Mouse (Mus musculus) G1E (cell line): ENCODE results near the gene Ywhab. TPM values are rescaled to one million over a fixed set of nuclear protein-coding genes. Genes with fewer than 3 reads are reported as not detected.
A peak's percentile ranks its signal among the peaks of the same experiment; 100 is the strongest.

ENCODE experiments used
- ATAC-seq: 2 replicates; pipeline ENCODE4 v1.8.0; 2016; ENCODE audit warnings: mild to moderate bottlenecking; ENCODE audit not compliant: insufficient number of reproducible peaks, poor library complexity, low FRiP score, severe bottlenecking; ENCODE audit errors: extremely low read depth
- DNase-seq: peaks from one replicate; pipeline ENCODE4 v3.0.0; 2012; ENCODE audit warnings: low spot score
- H3K27me3 ChIP-seq: 2 replicates; pipeline ENCODE4 v1.6.1; 2012; ENCODE audit warnings: mild to moderate bottlenecking, low read length, inconsistent platforms; ENCODE audit not compliant: insufficient read depth
- H3K36me3 ChIP-seq: replicated peaks from 2 replicates; pipeline ENCODE3; 2012; ENCODE audit warnings: mild to moderate bottlenecking, inconsistent platforms
- H3K4me1 ChIP-seq: 2 replicates; pipeline ENCODE4 v1.6.1; 2012; ENCODE audit warnings: low read depth, low read length, inconsistent platforms, mixed read lengths; ENCODE audit not compliant: insufficient read depth
- H3K4me3 ChIP-seq: 2 replicates; pipeline ENCODE4 v1.5.1; 2012; ENCODE audit warnings: low read depth, mild to moderate bottlenecking, inconsistent platforms, low read length, moderate library complexity, mixed read lengths
- H3K9me3 ChIP-seq: replicated peaks from 2 replicates; pipeline ENCODE4 v1.6.1; 2012; ENCODE audit warnings: inconsistent platforms
- CTCF ChIP-seq: IDR thresholded peaks from 2 replicates; pipeline ENCODE4 v1.5.1; 2012; ENCODE audit warnings: low read depth, low read length, inconsistent platforms, mixed read lengths
- GATA1 ChIP-seq: IDR thresholded peaks from 2 replicates; pipeline ENCODE4 v1.6.1; 2012; ENCODE audit warnings: borderline replicate concordance, low read length, inconsistent platforms, mixed read lengths
- GATA2 ChIP-seq: IDR thresholded peaks from 2 replicates; pipeline ENCODE4 v1.6.1; 2012; ENCODE audit warnings: low read depth, low read length, inconsistent platforms, borderline replicate concordance
- POLR2AphosphoS5 ChIP-seq: IDR thresholded peaks from 2 replicates; pipeline ENCODE4 v1.6.1; 2012; ENCODE audit warnings: low read depth, low read length, inconsistent platforms; ENCODE audit not compliant: insufficient replicate concordance
- TAL1 ChIP-seq: conservative IDR thresholded peaks from 2 replicates; pipeline ENCODE4 v1.6.1; 2012; ENCODE audit warnings: low read depth, low read length, inconsistent platforms, mixed read lengths
- polyA plus RNA-seq: library from polyadenylated mRNA; stranded (reverse); fragments of >175 nt; gene quantifications from 2 replicates; pipeline ENCODE4 v1.2.3, GENCODE M21; 2012
- total RNA-seq, 2 experiments: library from RNA; stranded (forward) in 1 of 2; stranded (reverse) in 1 of 2; fragments of 200-1000 nt in 1 of 2; fragments of >200 nt in 1 of 2; fragmentation: Nextera tagmentation in 1 of 2; gene quantifications; 2 replicates each; pipeline ENCODE4 v1.2.3; 2014 to 2017

Ywhab gene
- total and polyA plus RNA-seq, 3 experiments: 52.6 to 129 (median 64.3) TPM

DNA sequence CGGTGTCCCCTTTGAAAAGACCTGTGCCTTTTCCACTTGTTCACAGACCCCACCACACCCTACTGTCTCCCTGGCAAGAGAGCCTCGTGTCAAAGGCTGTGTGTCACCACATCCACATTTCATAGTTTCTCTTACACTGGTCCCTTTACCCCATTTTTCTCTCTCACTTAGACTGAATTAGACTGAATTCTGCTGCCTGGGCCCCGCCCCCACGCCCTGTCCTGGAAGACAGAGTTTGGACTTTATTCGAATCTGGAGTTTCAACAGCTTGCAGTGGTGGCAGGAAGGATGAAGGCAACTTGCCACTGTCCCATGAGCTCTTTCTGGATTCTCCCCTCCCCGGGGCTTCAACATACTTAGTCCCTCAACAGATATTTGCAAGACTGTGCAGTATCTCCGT is 29.1 kb upstream of the Ywhab start:
- Histone ChIP-seq H3K36me3 (no peaks in the 10 kb centered on the region), H3K9me3 (no peaks in the 10 kb centered on the region), H3K4me1 (no peaks in the 10 kb centered on the region), H3K4me3 (no peak overlapping the region), H3K27me3 (peaks cover 3% of the 10 kb centered on the region; the same call in 1 of the 2 replicates)
- TF ChIP-seq GATA1 (no peak), GATA2 (no peak), CTCF (no peak), POLR2AphosphoS5 (no peak), TAL1 (no peak)
- no peak for DNase-seq
- no peak for ATAC-seq

DNA sequence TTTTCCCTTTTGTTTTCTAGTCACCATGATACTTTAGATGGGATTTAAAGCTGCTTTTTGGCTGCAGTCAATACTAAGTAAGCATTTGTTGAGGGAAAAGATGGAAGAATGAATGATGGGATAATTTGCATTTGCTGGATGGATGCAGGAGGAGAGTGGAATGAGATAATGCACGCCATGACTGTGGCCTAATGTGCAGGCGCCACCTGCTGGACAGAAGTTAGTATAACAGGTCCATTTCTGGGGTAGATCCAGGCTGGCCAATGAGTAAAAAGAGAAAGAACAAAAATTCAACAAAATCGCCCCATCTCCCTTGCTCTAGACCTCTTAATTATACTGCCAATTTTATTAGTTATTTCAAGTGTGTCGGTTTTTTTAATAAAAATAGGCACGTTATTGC is 26.2 kb upstream of the Ywhab start:
- Histone ChIP-seq H3K4me3 (no peak overlapping the region), H3K27me3 (peaks cover 3% of the 10 kb centered on the region; the same call in 1 of the 2 replicates), H3K4me1 (no peaks in the 10 kb centered on the region), H3K9me3 (no peaks in the 10 kb centered on the region), H3K36me3 (no peaks in the 10 kb centered on the region)
- DNase-seq (peak; percentile 44), ATAC-seq (no peak)
- TF ChIP-seq POLR2AphosphoS5 (no peak), CTCF (peak; percentile 75)

DNA sequence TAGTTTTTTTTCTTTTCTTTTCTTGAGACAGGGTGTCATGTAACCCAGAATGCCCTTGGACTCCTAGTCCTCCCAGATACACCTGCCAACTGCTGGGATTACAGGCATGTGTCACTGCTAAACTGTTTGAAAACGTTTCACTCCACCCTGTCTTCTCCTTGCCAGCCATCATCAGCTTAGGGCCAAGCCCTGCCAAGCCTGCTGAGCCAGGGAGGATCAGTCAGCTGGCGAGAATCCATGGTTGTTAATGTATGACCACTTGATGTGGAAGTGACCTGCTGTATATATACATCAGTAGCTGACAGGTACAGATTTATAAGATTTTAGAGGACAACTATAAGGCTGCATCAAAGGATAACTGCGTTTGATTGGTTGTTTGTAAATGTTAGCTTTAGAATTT is 24.4 kb upstream of the Ywhab start:
- no peak for TF ChIP-seq POLR2AphosphoS5
- no peak for TF ChIP-seq CTCF
- TF ChIP-seq GATA1: no peak
- no peak for TF ChIP-seq GATA2
- no peak for TF ChIP-seq TAL1

DNA sequence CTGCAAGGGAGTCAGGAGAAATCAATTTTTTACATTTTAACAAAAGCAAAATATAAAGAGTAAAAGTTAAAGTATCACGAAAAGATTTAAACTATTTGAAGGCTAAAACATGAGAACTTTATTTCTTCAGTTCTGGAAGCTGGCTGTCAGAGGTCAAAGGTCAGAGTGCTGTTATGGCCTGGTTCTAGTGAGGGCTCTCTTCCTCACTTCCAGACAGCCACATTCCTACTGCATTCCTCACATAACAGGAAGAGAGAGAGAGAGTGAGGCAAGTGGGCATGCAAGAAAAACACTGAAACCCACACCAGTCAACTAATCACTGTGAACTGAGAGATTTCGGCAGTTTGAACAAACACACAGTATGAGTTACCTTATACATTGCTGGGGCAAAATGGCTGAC is 20.7 kb upstream of the Ywhab start:
- H3K9me3 ChIP-seq: no peaks in the 10 kb centered on the region
- no peaks in the 10 kb centered on the region for H3K4me1 ChIP-seq
- no peaks in the 10 kb centered on the region for H3K27me3 ChIP-seq
- no peaks in the 10 kb centered on the region for H3K36me3 ChIP-seq
- H3K4me3 ChIP-seq: no peak overlapping the region
- no peak for ATAC-seq
- DNase-seq: no peak
- no peak for TF ChIP-seq CTCF
- no peak for TF ChIP-seq GATA2
- TF ChIP-seq TAL1: no peak
- no peak for TF ChIP-seq GATA1
- TF ChIP-seq POLR2AphosphoS5: no peak

More for the DNA sequence above, 24.4 kb upstream of the Ywhab start:
- no peak overlapping the region for H3K4me3 ChIP-seq
- H3K27me3 ChIP-seq: no peaks in the 10 kb centered on the region
- H3K4me1 ChIP-seq: no peaks in the 10 kb centered on the region
- no peak for ATAC-seq
- DNase-seq: no peak
- H3K9me3 ChIP-seq: no peaks in the 10 kb centered on the region
- no peaks in the 10 kb centered on the region for H3K36me3 ChIP-seq

DNA sequence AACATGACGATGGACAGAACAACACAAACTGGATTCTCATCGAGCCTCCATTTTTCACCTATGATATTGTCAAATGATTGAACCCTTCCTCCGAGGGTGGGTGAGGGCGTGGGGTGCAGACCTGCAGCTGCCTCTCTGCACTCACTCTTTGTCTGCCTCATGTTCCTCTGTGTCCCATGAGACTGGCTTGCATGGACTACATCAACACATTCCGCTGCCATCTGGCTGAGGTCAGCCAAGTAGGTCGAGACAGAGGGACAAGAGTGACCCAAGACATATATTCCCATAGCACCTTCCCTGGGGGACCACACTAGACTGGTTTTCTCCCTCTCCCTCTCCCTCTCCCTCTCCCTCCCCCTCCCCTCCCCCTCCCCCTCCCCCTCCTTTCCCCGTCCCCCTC is 18.3 kb upstream of the Ywhab start:
- ATAC-seq (no peak), DNase-seq (no peak)
- TF ChIP-seq CTCF: no peak
- TF ChIP-seq POLR2AphosphoS5: no peak
- no peak for TF ChIP-seq GATA2
- TF ChIP-seq TAL1: no peak
- no peak for TF ChIP-seq GATA1
- Histone ChIP-seq H3K9me3 (no peaks in the 10 kb centered on the region), H3K27me3 (no peaks in the 10 kb centered on the region), H3K4me3 (no peak overlapping the region), H3K36me3 (no peaks in the 10 kb centered on the region), H3K4me1 (no peaks in the 10 kb centered on the region)

DNA sequence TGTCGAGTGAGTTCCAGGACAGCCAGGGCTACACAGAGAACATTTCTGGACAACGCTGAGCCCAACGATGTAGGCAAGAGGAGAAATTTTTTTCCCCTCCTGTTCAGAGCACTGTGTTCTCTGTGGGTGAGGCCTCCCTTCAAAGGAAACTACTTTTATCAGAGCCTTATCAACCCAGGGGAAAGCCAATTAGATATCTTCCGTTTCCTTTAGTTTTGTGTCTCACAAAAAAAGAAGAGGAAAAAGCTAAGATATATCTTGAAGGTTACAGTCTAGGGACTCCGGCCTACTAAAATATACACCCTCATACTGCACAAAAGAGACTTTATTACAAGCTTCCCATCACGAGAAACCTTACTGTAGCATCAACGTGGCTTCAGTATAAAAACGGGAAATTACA is 7.5 kb upstream of the Ywhab start:
- ATAC-seq (no peak), DNase-seq (no peak)
- H3K4me3 ChIP-seq: no peak overlapping the region
- H3K4me1 ChIP-seq: no peaks in the 10 kb centered on the region
- no peaks in the 10 kb centered on the region for H3K9me3 ChIP-seq
- TF ChIP-seq GATA1 (no peak), GATA2 (no peak), CTCF (no peak), POLR2AphosphoS5 (no peak), TAL1 (no peak)
- peaks cover 28% of the 10 kb centered on the region for H3K27me3 ChIP-seq
- H3K36me3 ChIP-seq: no peaks in the 10 kb centered on the region

DNA sequence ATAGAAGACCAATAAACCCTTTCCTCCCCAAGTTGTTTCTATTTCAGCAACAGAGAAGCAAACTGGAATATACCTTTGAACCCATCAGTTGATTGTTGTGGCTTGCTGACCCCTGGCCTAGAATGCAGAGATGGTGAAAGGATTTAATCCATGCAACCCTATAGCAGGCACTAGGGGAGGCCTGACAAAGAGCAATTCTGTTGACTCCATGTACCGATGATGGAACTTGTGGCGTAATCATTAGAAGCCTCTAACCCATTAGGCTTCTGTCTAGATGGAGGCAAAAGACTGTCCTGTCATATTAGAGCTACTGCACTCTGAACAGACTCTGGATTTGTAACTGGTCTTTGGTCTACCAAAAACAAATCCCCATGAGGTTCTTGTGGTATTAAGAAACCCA is 1.9 kb upstream of the Ywhab start:
- no peak for ATAC-seq
- no peaks in the 10 kb centered on the region for H3K9me3 ChIP-seq
- peaks cover 27% of the 10 kb centered on the region for H3K4me1 ChIP-seq
- DNase-seq: no peak
- H3K4me3 ChIP-seq: no peak overlapping the region
- H3K27me3 ChIP-seq: peaks cover 26% of the 10 kb centered on the region
- H3K36me3 ChIP-seq: peaks cover 12% of the 10 kb centered on the region
- no peak for TF ChIP-seq POLR2AphosphoS5
- TF ChIP-seq TAL1: no peak
- TF ChIP-seq GATA2: no peak
- no peak for TF ChIP-seq CTCF
- no peak for TF ChIP-seq GATA1
